Mouse (Mus musculus) limb, embryonic 14.5 days (tissue): ENCODE measurements around the gene Gm21173. TPM values are rescaled to one million over a fixed set of nuclear protein-coding genes. Genes with fewer than 3 reads are reported as not detected.
"Not testable (repeated sequence)": the region's sequence is repeated elsewhere in the genome, so short reads cannot be mapped to it uniquely, and the experiment has no call there.

ENCODE experiments used
- ATAC-seq: fragments of 200-750 bp; cut with Nextera tagmentation; 2 replicates; pipeline ENCODE4 v1.8.0; 2017; ENCODE audit warnings: low read depth, moderate number of reproducible peaks, moderate TSS enrichment; ENCODE audit not compliant: low FRiP score
- DNase-seq: peaks from one replicate; pipeline ENCODE4 v3.0.0-alpha.2; 2015; ENCODE audit warnings: low spot score
- H3K27ac ChIP-seq: fragments of 300-500 bp; sonication (generic); replicated peaks from 2 replicates; pipeline ENCODE4 v1.5.1; 2014; ENCODE audit warnings: low read depth, mild to moderate bottlenecking, low read length, moderate library complexity, mixed read lengths
- H3K27me3 ChIP-seq: fragments of 300-500 bp; sonication (generic); 2 replicates; pipeline ENCODE4 v1.6.1; 2014; ENCODE audit warnings: low read length, mixed read lengths; ENCODE audit not compliant: control insufficient read depth, insufficient read depth
- H3K36me3 ChIP-seq: fragments of 300-500 bp; sonication (generic); 2 replicates; pipeline ENCODE4 v1.6.1; 2014; ENCODE audit warnings: mild to moderate bottlenecking, low read length, moderate library complexity, mixed read lengths; ENCODE audit not compliant: control insufficient read depth, insufficient read depth
- H3K4me1 ChIP-seq: fragments of 300-500 bp; sonication (generic); 2 replicates; pipeline ENCODE4 v1.6.1; 2014; ENCODE audit warnings: antibody characterized with exemption, low read length, mixed read lengths; ENCODE audit not compliant: control insufficient read depth, insufficient read depth
- H3K4me2 ChIP-seq: fragments of 300-500 bp; sonication (generic); replicated peaks from 2 replicates; pipeline ENCODE4 v1.6.1; 2014; ENCODE audit warnings: low read depth, mild to moderate bottlenecking, low read length, moderate library complexity; ENCODE audit not compliant: severe bottlenecking
- H3K4me3 ChIP-seq: fragments of 300-500 bp; sonication (generic); replicated peaks from 2 replicates; pipeline ENCODE4 v1.5.1; 2014; ENCODE audit warnings: low read length
- H3K9ac ChIP-seq: fragments of 300-500 bp; sonication (generic); 2 replicates; pipeline ENCODE4 v1.6.1; 2014; ENCODE audit warnings: mild to moderate bottlenecking, low read depth, low read length, moderate library complexity; ENCODE audit not compliant: severe bottlenecking
- H3K9me3 ChIP-seq: fragments of 300-500 bp; sonication (generic); 2 replicates; pipeline ENCODE4 v1.6.1; 2016; ENCODE audit warnings: low read length; ENCODE audit not compliant: control insufficient read depth
- WGBS: fragments of 180-500 bp; shearing (Covaris S2); extraction: QIAGEN DNeasy Blood & Tissue Kit; methylation state at CpG from one replicate; pipeline ENCODE4 v1.1.7; 2014; 5-methylcytosine and 5-hydroxymethylcytosine counted together
- polyA plus RNA-seq, 2 experiments: library from polyadenylated mRNA; depleted of rRNA in 1 of 2; stranded (reverse) in 1 of 2; unstranded in 1 of 2; fragments of >200 nt; fragmentation: Nextera tagmentation in 1 of 2; extraction: Ambion mirVana in 1 of 2; gene quantifications; 2 replicates each; pipeline versions ENCODE4 v1.2.1 to v1.2.3; 2012 to 2014

The Gm21173 gene
- polyA plus RNA-seq (2012; rRNA removed) (not detected in 2 replicates), polyA plus RNA-seq (2014; fragmentation: Nextera tagmentation; extraction: Ambion mirVana) (not detected in 2 replicates)

DNA sequence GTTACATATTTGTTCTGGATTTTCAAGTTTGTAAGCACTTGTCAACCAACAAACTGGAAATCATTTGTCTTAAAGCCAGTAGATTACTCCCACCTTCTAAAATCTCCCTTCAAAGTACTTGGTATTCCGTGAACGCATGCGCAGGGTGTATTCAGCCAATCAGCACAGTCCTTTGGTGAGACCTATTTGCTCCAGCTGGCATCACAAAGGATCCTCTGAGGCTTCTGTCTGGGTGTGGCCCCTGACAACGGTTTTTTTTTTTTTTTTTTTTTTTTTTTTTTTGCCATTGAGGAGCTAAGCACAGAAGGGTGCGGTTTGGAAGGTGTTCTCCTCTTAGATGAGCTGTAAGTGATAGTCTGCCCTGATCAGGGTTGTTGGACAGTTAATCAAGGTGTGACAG is at the start of gene Gm21173:
TSS of gene Gm21173 (plus strand) at position 301 of the 400 bp plus-strand sequence.
- no CpG with 5 or more reads among the region's 5 CpGs for WGBS
- ATAC-seq, result not testable (repeated sequence)

More for the DNA sequence above, at the start of gene Gm21173:
- H3K4me1 ChIP-seq, H3K36me3 ChIP-seq, H3K27me3 ChIP-seq, H3K9ac ChIP-seq, DNase-seq, H3K4me3 ChIP-seq, H3K9me3 ChIP-seq, H3K4me2 ChIP-seq, H3K27ac ChIP-seq: not testable (repeated sequence)
